Mouse (Mus musculus): Measurements from ENCODE around the gene Tmem164. TPM values are rescaled to one million over a fixed set of nuclear protein-coding genes. Genes with fewer than 3 reads are reported as not detected.

The Tmem164 gene
- polyA plus RNA-seq (2012) = 15.8 and 17.6 TPM in 2 replicates

GRCm38 (mm10) chrX:142681056-142681615 is at the start of gene Tmem164:
Gene Tmem164, plus strand, starts transcription at chrX:142681406.

Measured in megakaryocyte-erythroid progenitor cell, adult 5 weeks (primary cell).